Mouse (Mus musculus) neural tube, embryonic 13.5 days (tissue): ENCODE data around the gene Slamf9. TPM values are rescaled to one million over a fixed set of nuclear protein-coding genes. Genes with fewer than 3 reads are reported as not detected.

Experiments used
- ATAC-seq: fragments of 200-750 bp; cut with Nextera tagmentation; 2 replicates; pipeline ENCODE4 v1.8.0; 2017; ENCODE audit warnings: low read depth, mild to moderate bottlenecking, moderate TSS enrichment, moderate library complexity
- H3K27ac ChIP-seq: fragments of 300-500 bp; sonication (generic); replicated peaks from 2 replicates; pipeline ENCODE4 v1.5.1; 2015; ENCODE audit warnings: moderate library complexity, mild to moderate bottlenecking, inconsistent platforms
- H3K27me3 ChIP-seq: fragments of 300-500 bp; sonication (generic); 2 replicates; pipeline ENCODE4 v1.6.1; 2015; ENCODE audit warnings: mild to moderate bottlenecking, inconsistent platforms
- H3K36me3 ChIP-seq: fragments of 300-500 bp; sonication (generic); 2 replicates; pipeline ENCODE4 v1.6.1; 2015; ENCODE audit warnings: mild to moderate bottlenecking, inconsistent platforms
- H3K4me1 ChIP-seq: fragments of 300-500 bp; sonication (generic); replicated peaks from 2 replicates; pipeline ENCODE4 v1.6.1; 2015; ENCODE audit warnings: inconsistent platforms
- H3K4me2 ChIP-seq: fragments of 300-500 bp; sonication (generic); 2 replicates; pipeline ENCODE4 v1.6.1; 2015; ENCODE audit warnings: inconsistent platforms, mild to moderate bottlenecking, moderate library complexity
- H3K4me3 ChIP-seq: fragments of 300-500 bp; sonication (generic); 2 replicates; pipeline ENCODE4 v1.5.1; 2015; ENCODE audit warnings: mild to moderate bottlenecking, inconsistent platforms
- H3K9ac ChIP-seq: fragments of 300-500 bp; sonication (generic); 2 replicates; pipeline ENCODE4 v1.6.1; 2015; ENCODE audit warnings: moderate library complexity, mild to moderate bottlenecking, inconsistent platforms
- H3K9me3 ChIP-seq: fragments of 300-500 bp; sonication (generic); 2 replicates; pipeline ENCODE4 v1.6.1; 2016; ENCODE audit warnings: inconsistent platforms
- WGBS: fragments of 180-500 bp; shearing (Covaris S2); methylation state at CpG from one replicate; pipeline ENCODE4 v1.1.7; 2015; 5-methylcytosine and 5-hydroxymethylcytosine counted together
- polyA plus RNA-seq: library from polyadenylated mRNA; unstranded; fragments of >200 nt; fragmentation: Nextera tagmentation; extraction: Ambion mirVana; gene quantifications from 2 replicates; pipeline ENCODE4 v1.2.1, GENCODE M21; 2015

Gene Slamf9
- polyA plus RNA-seq, 1 experiment from 2014 or later = not detected

DNA sequence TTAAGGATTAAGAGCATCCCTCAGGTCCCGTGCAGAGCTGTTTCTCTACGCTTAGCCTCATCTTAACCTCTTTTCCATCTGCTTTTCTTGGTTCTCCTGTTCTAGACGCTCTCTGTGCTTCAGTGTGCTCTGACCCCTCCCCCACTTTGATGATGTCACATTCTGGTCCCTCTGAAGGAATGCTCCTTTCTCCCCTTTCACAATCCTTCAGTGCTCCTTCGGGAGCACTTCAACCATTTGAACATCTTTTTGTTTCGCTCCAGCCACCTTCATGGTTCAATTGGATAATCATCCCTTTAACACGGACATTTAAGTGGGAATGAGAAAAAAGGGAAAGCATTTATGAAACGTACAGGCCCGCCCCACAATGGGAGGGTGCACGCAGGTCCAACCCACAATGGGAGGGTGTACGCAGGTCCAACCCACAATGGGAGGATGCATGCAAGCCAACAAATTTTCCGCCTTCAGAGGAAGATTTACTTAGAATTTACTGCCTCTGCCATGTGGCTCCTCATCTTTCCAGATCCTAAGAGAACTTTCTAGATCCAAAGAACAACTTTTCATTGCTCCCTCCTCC is 6.8 kb upstream of the Slamf9 start:
- no peak overlapping the region for H3K4me3 ChIP-seq
- H3K9ac ChIP-seq = no peak overlapping the region
- no peaks in the 10 kb centered on the region for H3K36me3 ChIP-seq
- no peak for ATAC-seq
- 65% methylated on average over 11 of the region's 11 CpGs for WGBS
- H3K27me3 ChIP-seq = no peaks in the 10 kb centered on the region
- no peak overlapping the region for H3K27ac ChIP-seq
- no peaks in the 10 kb centered on the region for H3K9me3 ChIP-seq
- H3K4me2 ChIP-seq = no peak overlapping the region
- no peaks in the 10 kb centered on the region for H3K4me1 ChIP-seq

DNA sequence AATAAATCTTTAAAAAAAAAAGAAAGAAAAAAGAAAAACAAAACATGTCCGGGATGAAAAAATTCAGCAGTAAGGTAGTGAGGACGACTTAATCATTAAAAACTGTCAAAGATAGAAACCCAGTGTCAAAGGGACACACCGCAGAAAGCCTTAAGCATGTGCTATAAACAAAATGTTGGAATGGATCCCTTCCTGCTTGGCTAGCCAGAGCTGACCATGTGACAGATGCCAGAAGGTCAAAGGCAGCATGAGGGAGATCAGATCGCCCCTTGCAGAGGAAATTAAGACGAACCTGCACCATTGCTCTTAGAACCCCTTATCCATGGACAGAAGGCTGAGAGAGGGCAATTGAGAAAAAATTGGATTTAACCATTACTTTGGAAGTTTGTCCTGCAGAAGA is 5.8 kb upstream of the Slamf9 start:
- H3K4me1 ChIP-seq = no peaks in the 10 kb centered on the region
- no peak overlapping the region for H3K9ac ChIP-seq
- H3K9me3 ChIP-seq = no peaks in the 10 kb centered on the region
- H3K27me3 ChIP-seq = no peaks in the 10 kb centered on the region
- no peak overlapping the region for H3K4me2 ChIP-seq
- H3K27ac ChIP-seq = no peak overlapping the region
- ATAC-seq = no peak
- no peak overlapping the region for H3K4me3 ChIP-seq
- H3K36me3 ChIP-seq = no peaks in the 10 kb centered on the region
- 90% methylated on average over 5 of the region's 5 CpGs for WGBS

- H3K9ac ChIP-seq = no peak overlapping the region
- no peak overlapping the region for H3K27ac ChIP-seq
- 70% methylated on average over 8 of the region's 8 CpGs for WGBS
- no peaks in the 10 kb centered on the region for H3K27me3 ChIP-seq
- no peak for ATAC-seq
- H3K36me3 ChIP-seq = no peaks in the 10 kb centered on the region
- H3K4me3 ChIP-seq = no peak overlapping the region
- H3K9me3 ChIP-seq = no peaks in the 10 kb centered on the region
- H3K4me2 ChIP-seq = no peak overlapping the region
- no peaks in the 10 kb centered on the region for H3K4me1 ChIP-seq
Observed at GRCm38 (mm10) chr1:172469810-172470448, 5.2 kb upstream of the Slamf9 start.

DNA sequence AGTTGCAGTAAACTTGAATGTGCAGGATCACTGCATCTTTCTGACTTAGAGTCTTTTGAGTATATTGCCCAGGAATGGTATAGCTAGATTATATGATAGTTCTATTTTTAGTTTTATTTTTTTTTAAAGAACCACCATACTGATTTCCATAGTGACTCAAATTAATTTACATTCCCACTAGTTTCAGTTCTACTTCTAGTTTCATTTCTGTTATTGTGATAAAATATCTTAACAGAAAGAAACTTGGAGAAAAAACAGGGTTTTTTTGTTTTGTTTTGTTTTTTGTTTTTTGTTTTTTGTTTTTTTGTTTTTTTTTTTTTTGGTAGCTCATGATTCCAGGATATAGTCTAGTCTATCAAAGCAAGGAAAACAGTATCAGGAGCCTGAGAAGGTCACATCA is 2.2 kb upstream of the Slamf9 start:
- no peak overlapping the region for H3K4me3 ChIP-seq
- H3K9ac ChIP-seq = no peak overlapping the region
- H3K36me3 ChIP-seq = no peaks in the 10 kb centered on the region
- no peak overlapping the region for H3K4me2 ChIP-seq
- no peaks in the 10 kb centered on the region for H3K4me1 ChIP-seq
- ATAC-seq = no peak
- no peaks in the 10 kb centered on the region for H3K9me3 ChIP-seq
- H3K27ac ChIP-seq = no peak overlapping the region
- H3K27me3 ChIP-seq = no peaks in the 10 kb centered on the region

GRCm38 (mm10) chr1:172474196-172474595 is 962 bp upstream of the Slamf9 start:
- no peak for ATAC-seq
- H3K9ac ChIP-seq = no peak overlapping the region
- H3K27me3 ChIP-seq = no peaks in the 10 kb centered on the region
- H3K36me3 ChIP-seq = no peaks in the 10 kb centered on the region
- no peak overlapping the region for H3K27ac ChIP-seq
- H3K9me3 ChIP-seq = no peaks in the 10 kb centered on the region
- H3K4me3 ChIP-seq = no peak overlapping the region
- WGBS = 80% methylated on average over 3 of the region's 3 CpGs
- no peak overlapping the region for H3K4me2 ChIP-seq
- H3K4me1 ChIP-seq = no peaks in the 10 kb centered on the region

- H3K4me3 ChIP-seq = no peak overlapping the region
- H3K36me3 ChIP-seq = no peaks in the 10 kb centered on the region
- peaks cover 13% of the 10 kb centered on the region for H3K4me1 ChIP-seq
- peaks cover 4% of the 10 kb centered on the region; the same call in 1 of the 2 replicates for H3K27me3 ChIP-seq
- H3K9me3 ChIP-seq = no peaks in the 10 kb centered on the region
- ATAC-seq = no peak
- no peak overlapping the region for H3K9ac ChIP-seq
- H3K4me2 ChIP-seq = no peak overlapping the region
- 85% methylated on average over 5 of the region's 5 CpGs for WGBS
- H3K27ac ChIP-seq = no peak overlapping the region
Observed at GRCm38 (mm10) chr1:172478020-172478419, 2.9 kb downstream of the Slamf9 start.

DNA sequence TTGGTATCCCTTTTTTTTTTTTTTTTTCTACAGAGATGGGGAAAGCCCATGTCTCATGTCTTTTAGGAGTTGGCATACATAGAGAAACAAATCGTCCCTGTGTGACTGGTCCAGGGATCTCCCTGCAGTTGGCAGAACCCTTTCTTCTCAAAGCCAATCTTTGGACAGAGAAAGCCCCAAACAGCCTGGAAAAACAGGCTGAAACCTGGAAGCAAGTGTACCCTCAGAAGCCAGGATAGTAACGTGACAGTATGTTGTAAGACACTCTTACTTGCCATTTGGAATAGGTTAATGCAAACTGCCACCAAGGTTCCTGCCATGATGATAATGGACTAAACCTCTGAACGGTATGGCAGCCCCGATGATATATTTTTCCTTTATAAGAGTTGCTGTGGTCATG is 5.2 kb downstream of the Slamf9 start:
- H3K9ac ChIP-seq = no peak overlapping the region
- H3K4me3 ChIP-seq = no peak overlapping the region
- H3K36me3 ChIP-seq = no peaks in the 10 kb centered on the region
- peaks cover 37% of the 10 kb centered on the region for H3K4me1 ChIP-seq
- peaks cover 4% of the 10 kb centered on the region; the same call in 1 of the 2 replicates for H3K27me3 ChIP-seq
- no peak for ATAC-seq
- WGBS = 88% methylated on average over 4 of the region's 4 CpGs
- H3K4me2 ChIP-seq = no peak overlapping the region
- no peak overlapping the region for H3K27ac ChIP-seq
- H3K9me3 ChIP-seq = no peaks in the 10 kb centered on the region

- Histone ChIP-seq H3K9me3 (no peaks in the 10 kb centered on the region), H3K36me3 (no peaks in the 10 kb centered on the region), H3K27ac (no peak overlapping the region), H3K4me1 (peaks cover 44% of the 10 kb centered on the region), H3K4me2 (peak overlapping the region; percentile 80), H3K4me3 (peak overlapping the region; percentile 57), H3K27me3 (peaks cover 4% of the 10 kb centered on the region; the same call in 1 of the 2 replicates), H3K9ac (peak overlapping the region; percentile 78)
- no peak for ATAC-seq
- 19% methylated on average over 13 of the region's 13 CpGs for WGBS
Observed at GRCm38 (mm10) chr1:172481111-172481510, 6.0 kb downstream of the Slamf9 start.

- H3K4me2 ChIP-seq = peak within 1 kb of the TSS; percentile 80
- peaks cover 4% of the 10 kb centered on the region; the same call in 1 of the 2 replicates for H3K27me3 ChIP-seq
- peak within 1 kb of the TSS; percentile 78 for H3K9ac ChIP-seq
- H3K4me1 ChIP-seq = peaks cover 50% of the 10 kb centered on the region
- under 1% methylated on average over 38 of the region's 38 CpGs for WGBS
- peak within 1 kb of the TSS; percentile 57 for H3K4me3 ChIP-seq
- ATAC-seq = peak; percentile 96
- H3K36me3 ChIP-seq = no peaks in the 10 kb centered on the region
- H3K27ac ChIP-seq = peak within 1 kb of the TSS; percentile 74
- H3K9me3 ChIP-seq = no peaks in the 10 kb centered on the region
Observed at GRCm38 (mm10) chr1:172481540-172482280, 6.6 kb downstream of the Slamf9 start, which contains the start of gene Igsf9. Igsf9 (plus strand) TSS chr1:172481788.

GRCm38 (mm10) chr1:172482518-172483360 is 7.6 kb downstream of the Slamf9 start:
- Histone ChIP-seq H3K4me3 (peak overlapping the region; percentile 57), H3K9me3 (no peaks in the 10 kb centered on the region), H3K36me3 (0 out of 2 replicates have a peak, but pooled peaks cover 4% of the 10 kb centered on the region), H3K4me2 (peak overlapping the region; percentile 80), H3K4me1 (peaks cover 60% of the 10 kb centered on the region), H3K27me3 (peaks cover 4% of the 10 kb centered on the region; the same call in 1 of the 2 replicates), H3K27ac (peak overlapping the region; percentile 74), H3K9ac (peak overlapping the region; percentile 78)
- ATAC-seq = peak; percentile 19
- WGBS = 2% methylated on average over 12 of the region's 12 CpGs

GRCm38 (mm10) chr1:172483361-172483660 is 8.2 kb downstream of the Slamf9 start:
- Histone ChIP-seq H3K4me1 (peaks cover 66% of the 10 kb centered on the region), H3K27ac (peak overlapping the region; percentile 74), H3K36me3 (0 out of 2 replicates have a peak, but pooled peaks cover 4% of the 10 kb centered on the region), H3K4me2 (peak overlapping the region; percentile 80), H3K4me3 (peak overlapping the region; percentile 57), H3K9ac (peak overlapping the region; percentile 78), H3K27me3 (peaks cover 4% of the 10 kb centered on the region; the same call in 1 of the 2 replicates), H3K9me3 (no peaks in the 10 kb centered on the region)
- ATAC-seq = no peak
- 10% methylated on average over 4 of the region's 4 CpGs for WGBS
